Mouse (Mus musculus) T-helper 2 cell (primary cell): ENCODE measurements around the gene Myct1.

Experiments used
- in situ Hi-C: fragments of 300-600 bp; cut with MboI, MseI; formaldehyde crosslinking; loops from one replicate; pipeline ENCODE4 v1.15.1; 2025; ENCODE audit warnings: high pct_unique_total_duplicates

Myct1 gene

GRCm38 (mm10) chr10:5615186-5616040, 21.8 kb downstream of the Myct1 start:
- in situ Hi-C loops, result no loop called here

GRCm38 (mm10) chr10:5626268-5626667, 32.7 kb downstream of the Myct1 start:
- in situ Hi-C loops, result no loop called here

- in situ Hi-C loops, result loop anchor here (10.0 kb wide), 1 partner anchor 151 kb away; no protein-coding TSS in a partner anchor
These were observed 40.2 kb downstream of the Myct1 start for GRCm38 (mm10) chr10:5633672-5634200.

- in situ Hi-C loops, result loop anchor here (10.0 kb wide), 1 partner anchor 150 kb away; no protein-coding TSS in a partner anchor
These were observed 40.8 kb downstream of the Myct1 start for GRCm38 (mm10) chr10:5634336-5634735.

GRCm38 (mm10) chr10:5637322-5637721, 43.7 kb downstream of the Myct1 start:
- in situ Hi-C loops, result loop anchor here (10.0 kb wide), 1 partner anchor 147 kb away; no protein-coding TSS in a partner anchor

- in situ Hi-C loops, result loop anchor here (10.0 kb wide), 1 partner anchor 146 kb away; no protein-coding TSS in a partner anchor
These were observed 45.5 kb downstream of the Myct1 start, which contains the start of gene Vip for GRCm38 (mm10) chr10:5639112-5639511. Gene Vip, plus strand, starts transcription at chr10:5639218.
